Mouse (Mus musculus) spleen, embryonic (tissue): ENCODE measurements around the gene Gm20594.

Experiments used
- CTCF ChIA-PET: fragments of 350-600 bp; sonication (Branson Sonifier 250); formaldehyde crosslinking; loops from one replicate; lab custom pipeline; 2022; lab: Charles Lee

Gene Gm20594

DNA sequence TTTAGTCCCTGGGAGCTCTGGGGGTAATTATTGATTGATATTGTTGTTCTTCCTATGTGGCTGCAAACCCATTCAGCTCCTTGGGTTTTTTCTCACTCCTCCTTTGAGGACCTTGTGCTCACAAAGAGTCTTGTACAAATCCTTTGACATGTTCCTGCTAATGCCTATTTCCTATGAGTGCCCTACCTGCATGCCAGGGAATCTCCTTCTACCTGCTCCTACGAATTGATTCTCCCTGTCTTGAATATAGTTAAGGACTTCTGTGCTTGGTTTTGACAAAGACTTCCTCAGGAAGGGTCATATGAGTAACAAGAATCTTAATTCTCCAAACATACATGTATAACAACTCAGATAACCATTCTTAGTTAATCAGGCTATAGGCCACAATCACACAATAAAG is at the start of gene Gm20594:
Gene Gm20594 (plus strand): TSS at position 301 of the 400 bp plus-strand sequence.
- CTCF ChIA-PET, result no interaction called here

DNA sequence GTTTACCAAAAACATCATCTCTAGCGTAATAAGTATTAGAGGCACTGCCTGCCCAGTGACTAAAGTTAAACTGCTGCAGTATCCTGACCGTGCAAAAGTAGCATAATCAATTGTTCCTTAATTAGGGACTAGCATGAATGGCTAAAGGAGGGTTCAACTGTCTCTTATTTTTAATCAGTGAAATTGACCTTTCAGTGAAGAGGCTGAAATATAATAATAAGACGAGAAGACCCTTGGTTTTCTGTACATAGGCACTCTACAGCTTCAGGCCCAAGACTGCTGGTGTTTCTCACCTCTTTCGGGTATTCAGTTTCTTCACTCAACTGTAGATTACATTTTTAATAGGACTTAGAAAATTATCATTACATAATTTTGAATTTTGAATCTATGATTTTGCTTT is 398 bp downstream of the Gm20594 start:
- CTCF ChIA-PET, result no interaction called here

DNA sequence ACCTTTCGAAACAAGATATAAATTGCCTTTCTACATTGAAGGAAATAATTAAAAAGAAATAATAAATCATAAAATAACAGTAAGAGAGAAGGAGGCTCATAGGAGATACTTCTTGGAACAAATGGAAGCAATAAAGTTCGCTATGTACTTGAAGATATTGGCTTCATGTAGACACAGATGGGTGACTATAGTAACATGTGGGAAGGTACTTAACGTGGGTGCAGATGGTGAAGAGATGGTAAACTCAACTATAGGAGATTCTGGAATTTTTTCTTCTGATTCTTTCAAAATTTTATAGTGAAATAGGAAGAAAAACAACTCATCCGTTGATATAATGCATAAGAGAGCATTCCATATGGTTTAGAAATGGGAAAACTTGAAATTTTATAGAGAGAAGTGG is 16.1 kb downstream of the Gm20594 start:
- CTCF ChIA-PET, result no interaction called here

DNA sequence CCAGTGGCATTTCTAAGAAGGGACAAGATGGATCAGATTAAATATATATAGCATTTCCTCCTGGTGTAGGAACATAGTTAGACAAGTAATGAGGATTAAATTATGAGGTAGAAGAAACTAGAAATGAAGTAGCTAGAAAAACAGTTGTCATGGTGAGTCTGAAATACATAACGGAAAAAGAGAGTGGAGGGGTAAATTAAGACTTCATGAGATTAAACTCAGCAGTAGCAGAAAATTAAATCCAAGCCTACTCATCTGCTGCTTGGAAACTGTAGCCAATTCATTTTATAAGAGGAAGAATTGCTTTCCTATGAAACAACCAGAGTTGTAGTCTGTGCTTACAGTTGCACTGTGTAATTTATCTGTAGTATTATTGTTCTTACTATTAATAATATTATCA is 29.1 kb downstream of the Gm20594 start:
- CTCF ChIA-PET, result no interaction called here
